Mouse (Mus musculus): ENCODE data around the gene Mettl1. TPM values are rescaled to one million over a fixed set of nuclear protein-coding genes. Genes with fewer than 3 reads are reported as not detected.
A peak's percentile ranks its signal among the peaks of the same experiment; 100 is the strongest.

Gene Mettl1
- total and polyA plus RNA-seq, 3 experiments = 11.3 to 36.0 (median 33.4) TPM

DNA sequence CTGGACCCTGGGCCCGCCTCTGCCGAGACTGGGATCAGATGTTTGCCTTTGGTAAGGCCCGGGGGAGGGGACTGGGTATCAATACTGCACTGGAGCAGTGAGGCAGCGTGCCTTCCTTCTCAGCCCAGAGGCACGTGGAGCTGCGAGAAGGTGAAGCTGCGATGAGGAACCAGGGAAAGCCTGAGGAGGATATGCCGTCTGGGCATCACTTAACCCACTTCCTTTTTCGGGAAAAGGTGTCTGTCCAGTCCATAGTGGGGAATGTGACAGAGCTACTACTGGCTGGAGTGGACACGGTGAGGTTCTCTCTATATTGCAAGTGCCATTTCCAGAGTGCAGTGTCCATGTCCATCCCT, 8.9 kb downstream of the Mettl1 start:
- peaks cover 4% of the 10 kb centered on the region; the same call in 1 of the 2 replicates for H3K4me1 ChIP-seq (ENCODE audit: insufficient read depth, low read depth, low read length)
- H3K27me3 ChIP-seq (ENCODE audit: insufficient read depth, low read length) = peaks cover 42% of the 10 kb centered on the region
- peaks cover 31% of the 10 kb centered on the region for H3K36me3 ChIP-seq (replicated peaks)
- ATAC-seq (ENCODE audit: extremely low read depth, insufficient number of reproducible peaks, low FRiP score, poor library complexity, severe bottlenecking) = no peak
- no peak overlapping the region for H3K4me3 ChIP-seq (ENCODE audit: low read depth, low read length)
- H3K9me3 ChIP-seq (replicated peaks) = no peaks in the 10 kb centered on the region
- TF ChIP-seq TAL1 (conservative IDR thresholded peaks at IDR 0.05; ENCODE audit: low read depth, low read length) = no peak
- TF ChIP-seq GATA2 (IDR thresholded peaks at IDR 0.05; ENCODE audit: borderline replicate concordance, low read depth, low read length) = no peak
- no peak for TF ChIP-seq POLR2AphosphoS5 (IDR thresholded peaks at IDR 0.05; ENCODE audit: insufficient replicate concordance, low read depth, low read length)
- TF ChIP-seq CTCF (IDR thresholded peaks at IDR 0.05; ENCODE audit: low read depth, low read length) = no peak
- no peak for TF ChIP-seq GATA1 (IDR thresholded peaks at IDR 0.05; ENCODE audit: borderline replicate concordance, low read length)
- DNase-seq (ENCODE audit: low spot score) = no peak

DNA sequence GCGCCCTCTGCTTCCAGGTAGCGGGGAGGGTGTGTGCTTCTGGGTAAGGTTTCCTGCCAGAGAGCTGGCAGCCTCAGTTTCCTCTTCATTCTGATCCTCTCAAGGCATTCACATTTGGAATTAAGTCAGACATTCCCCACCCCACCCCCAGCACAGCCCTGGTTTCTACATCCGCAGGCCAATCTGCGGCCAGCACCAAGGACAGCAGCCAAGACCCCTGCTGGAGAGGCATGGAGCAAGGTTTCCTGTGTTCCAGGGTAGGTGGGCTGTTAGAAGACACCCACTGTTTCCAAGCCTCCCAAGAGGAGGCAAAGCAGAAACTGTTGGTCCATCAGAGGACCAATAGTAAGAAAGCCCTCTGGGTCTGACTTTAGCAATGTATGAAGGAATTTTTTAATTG, 13.4 kb downstream of the Mettl1 start:
- no peak for DNase-seq (ENCODE audit: low spot score)

DNA sequence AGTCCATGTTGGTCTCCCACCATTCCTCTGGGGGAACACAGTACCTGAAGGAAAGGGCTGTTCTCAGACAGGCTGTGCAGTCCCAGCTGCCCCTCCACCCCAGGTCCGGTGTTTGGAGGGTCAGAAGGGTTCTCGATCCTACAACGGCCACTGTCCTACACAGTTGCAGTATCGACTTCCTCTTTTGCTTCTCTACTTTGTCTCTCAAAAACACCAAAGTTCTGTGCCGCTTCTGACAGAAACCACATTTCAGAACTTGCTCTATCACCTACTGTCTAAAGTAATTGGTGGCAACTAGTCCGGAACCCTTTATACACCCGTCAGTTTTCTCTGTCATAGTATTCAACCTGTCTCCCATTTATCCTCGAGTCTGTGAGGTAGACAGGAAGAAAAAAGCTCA, 14.2 kb downstream of the Mettl1 start:
- no peak for DNase-seq (ENCODE audit: low spot score)
- ATAC-seq (ENCODE audit: extremely low read depth, insufficient number of reproducible peaks, low FRiP score, poor library complexity, severe bottlenecking) = no peak
- Histone ChIP-seq H3K4me1 (ENCODE audit: insufficient read depth, low read depth, low read length) (peaks cover 22% of the 10 kb centered on the region), H3K36me3 (replicated peaks) (peaks cover 6% of the 10 kb centered on the region), H3K27me3 (ENCODE audit: insufficient read depth, low read length) (peaks cover 70% of the 10 kb centered on the region), H3K4me3 (ENCODE audit: low read depth, low read length) (no peak overlapping the region), H3K9me3 (replicated peaks) (peaks cover 5% of the 10 kb centered on the region; the same call in 1 of the 2 replicates)
- TF ChIP-seq GATA2 (IDR thresholded peaks at IDR 0.05; ENCODE audit: borderline replicate concordance, low read depth, low read length) (no peak), TAL1 (conservative IDR thresholded peaks at IDR 0.05; ENCODE audit: low read depth, low read length) (no peak), POLR2AphosphoS5 (IDR thresholded peaks at IDR 0.05; ENCODE audit: insufficient replicate concordance, low read depth, low read length) (no peak), GATA1 (IDR thresholded peaks at IDR 0.05; ENCODE audit: borderline replicate concordance, low read length) (no peak), CTCF (IDR thresholded peaks at IDR 0.05; ENCODE audit: low read depth, low read length) (no peak)

More for the DNA sequence above, 13.4 kb downstream of the Mettl1 start:
- H3K9me3 ChIP-seq (replicated peaks) = peaks cover 5% of the 10 kb centered on the region; the same call in 1 of the 2 replicates
- peaks cover 20% of the 10 kb centered on the region for H3K4me1 ChIP-seq (ENCODE audit: insufficient read depth, low read depth, low read length)
- H3K27me3 ChIP-seq (ENCODE audit: insufficient read depth, low read length) = peaks cover 69% of the 10 kb centered on the region
- no peak overlapping the region for H3K4me3 ChIP-seq (ENCODE audit: low read depth, low read length)
- no peak for ATAC-seq (ENCODE audit: extremely low read depth, insufficient number of reproducible peaks, low FRiP score, poor library complexity, severe bottlenecking)
- peaks cover 6% of the 10 kb centered on the region for H3K36me3 ChIP-seq (replicated peaks)
- no peak for TF ChIP-seq POLR2AphosphoS5 (IDR thresholded peaks at IDR 0.05; ENCODE audit: insufficient replicate concordance, low read depth, low read length)
- TF ChIP-seq GATA1 (IDR thresholded peaks at IDR 0.05; ENCODE audit: borderline replicate concordance, low read length) = no peak
- TF ChIP-seq TAL1 (conservative IDR thresholded peaks at IDR 0.05; ENCODE audit: low read depth, low read length) = no peak
- no peak for TF ChIP-seq GATA2 (IDR thresholded peaks at IDR 0.05; ENCODE audit: borderline replicate concordance, low read depth, low read length)
- TF ChIP-seq CTCF (IDR thresholded peaks at IDR 0.05; ENCODE audit: low read depth, low read length) = no peak

DNA sequence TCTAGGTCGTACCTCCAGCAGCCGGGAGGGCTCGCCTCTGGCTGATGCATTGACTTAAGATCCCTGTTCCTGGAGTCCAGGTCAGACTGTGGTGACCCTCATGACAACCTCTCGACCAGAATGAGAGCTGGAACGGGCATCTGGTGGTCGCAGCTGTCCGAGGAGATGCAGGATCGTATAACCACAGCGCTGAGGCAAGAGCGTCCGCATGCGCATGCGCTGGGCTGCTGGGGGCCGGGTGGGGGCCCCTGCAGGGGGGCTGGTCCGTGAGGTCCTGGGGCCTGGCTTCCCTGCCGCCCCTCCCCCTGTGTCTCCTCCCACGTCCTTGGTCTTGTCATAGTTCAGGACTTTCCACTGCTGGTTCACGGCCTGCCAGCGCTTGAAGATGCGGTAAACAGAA, 15.3 kb downstream of the Mettl1 start:
- peaks cover 26% of the 10 kb centered on the region for H3K4me1 ChIP-seq (ENCODE audit: insufficient read depth, low read depth, low read length)
- peaks cover 75% of the 10 kb centered on the region for H3K27me3 ChIP-seq (ENCODE audit: insufficient read depth, low read length)
- peaks cover 5% of the 10 kb centered on the region; the same call in 1 of the 2 replicates for H3K9me3 ChIP-seq (replicated peaks)
- TF ChIP-seq TAL1 (conservative IDR thresholded peaks at IDR 0.05; ENCODE audit: low read depth, low read length) (no peak), POLR2AphosphoS5 (IDR thresholded peaks at IDR 0.05; ENCODE audit: insufficient replicate concordance, low read depth, low read length) (no peak), GATA2 (IDR thresholded peaks at IDR 0.05; ENCODE audit: borderline replicate concordance, low read depth, low read length) (no peak), GATA1 (IDR thresholded peaks at IDR 0.05; ENCODE audit: borderline replicate concordance, low read length) (no peak), CTCF (IDR thresholded peaks at IDR 0.05; ENCODE audit: low read depth, low read length) (no peak)
- H3K36me3 ChIP-seq (replicated peaks) = peaks cover 6% of the 10 kb centered on the region
- no peak overlapping the region for H3K4me3 ChIP-seq (ENCODE audit: low read depth, low read length)
- no peak for DNase-seq (ENCODE audit: low spot score)
- no peak for ATAC-seq (ENCODE audit: extremely low read depth, insufficient number of reproducible peaks, low FRiP score, poor library complexity, severe bottlenecking)

DNA sequence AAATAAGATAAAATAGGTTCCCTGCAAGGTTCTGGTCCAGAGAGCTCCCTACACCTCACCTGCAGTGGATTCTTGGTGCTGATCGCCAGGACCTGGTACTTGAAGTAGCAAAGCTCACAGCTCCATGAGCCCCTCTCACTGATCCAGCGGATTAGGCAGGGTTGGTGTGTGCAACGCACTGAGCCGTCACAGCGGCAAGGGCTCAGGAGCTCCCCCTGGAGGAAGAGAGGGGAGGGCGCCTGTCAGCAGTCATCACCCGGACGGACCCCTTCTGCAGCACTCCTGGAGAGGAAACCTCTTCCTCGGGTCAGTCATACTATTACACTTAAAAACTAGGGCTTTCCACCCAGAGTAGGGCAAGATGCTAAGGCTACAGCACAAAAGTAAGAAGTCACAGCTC, 16.9 kb downstream of the Mettl1 start:
- DNase-seq (ENCODE audit: low spot score) = peak; percentile 81
- TF ChIP-seq GATA2 (IDR thresholded peaks at IDR 0.05; ENCODE audit: borderline replicate concordance, low read depth, low read length) = no peak
- TF ChIP-seq TAL1 (conservative IDR thresholded peaks at IDR 0.05; ENCODE audit: low read depth, low read length) = no peak
- TF ChIP-seq GATA1 (IDR thresholded peaks at IDR 0.05; ENCODE audit: borderline replicate concordance, low read length) = no peak
- TF ChIP-seq POLR2AphosphoS5 (IDR thresholded peaks at IDR 0.05; ENCODE audit: insufficient replicate concordance, low read depth, low read length) = no peak
- TF ChIP-seq CTCF (IDR thresholded peaks at IDR 0.05; ENCODE audit: low read depth, low read length) = peak; percentile 99
- peaks cover 36% of the 10 kb centered on the region for H3K4me1 ChIP-seq (ENCODE audit: insufficient read depth, low read depth, low read length)
- peaks cover 5% of the 10 kb centered on the region; the same call in 1 of the 2 replicates for H3K9me3 ChIP-seq (replicated peaks)
- H3K27me3 ChIP-seq (ENCODE audit: insufficient read depth, low read length) = peaks cover 69% of the 10 kb centered on the region
- H3K4me3 ChIP-seq (ENCODE audit: low read depth, low read length) = no peak overlapping the region
- H3K36me3 ChIP-seq (replicated peaks) = peaks cover 6% of the 10 kb centered on the region
- ATAC-seq (ENCODE audit: extremely low read depth, insufficient number of reproducible peaks, low FRiP score, poor library complexity, severe bottlenecking) = peak; percentile 45; the same call in 1 of the 2 replicates

DNA sequence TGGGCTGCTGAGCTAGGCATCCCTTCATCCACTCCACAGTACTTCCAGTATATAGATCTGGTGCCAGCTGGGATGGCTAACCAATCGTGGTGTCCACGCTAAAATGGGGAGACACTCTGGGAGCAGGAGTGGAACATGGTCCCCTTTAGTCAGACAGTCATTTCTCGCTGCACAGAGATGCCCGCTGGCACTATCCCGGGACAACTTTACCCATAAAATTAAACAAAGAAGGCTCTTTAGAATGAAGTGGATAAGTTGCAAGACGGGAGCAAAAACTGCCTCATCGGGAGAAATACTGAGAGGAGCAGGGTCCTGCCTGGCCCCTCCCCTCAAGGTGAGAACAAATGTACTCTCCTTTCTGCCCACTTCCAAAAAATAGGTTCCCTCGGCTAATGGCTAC, 17.5 kb downstream of the Mettl1 start:
- DNase-seq (ENCODE audit: low spot score) (no peak), ATAC-seq (ENCODE audit: extremely low read depth, insufficient number of reproducible peaks, low FRiP score, poor library complexity, severe bottlenecking) (no peak)
- H3K27me3 ChIP-seq (ENCODE audit: insufficient read depth, low read length) = peaks cover 64% of the 10 kb centered on the region
- H3K36me3 ChIP-seq (replicated peaks) = peaks cover 6% of the 10 kb centered on the region
- TF ChIP-seq CTCF (IDR thresholded peaks at IDR 0.05; ENCODE audit: low read depth, low read length) = no peak
- no peak for TF ChIP-seq GATA1 (IDR thresholded peaks at IDR 0.05; ENCODE audit: borderline replicate concordance, low read length)
- TF ChIP-seq POLR2AphosphoS5 (IDR thresholded peaks at IDR 0.05; ENCODE audit: insufficient replicate concordance, low read depth, low read length) = no peak
- TF ChIP-seq TAL1 (conservative IDR thresholded peaks at IDR 0.05; ENCODE audit: low read depth, low read length) = no peak
- TF ChIP-seq GATA2 (IDR thresholded peaks at IDR 0.05; ENCODE audit: borderline replicate concordance, low read depth, low read length) = no peak
- peaks cover 5% of the 10 kb centered on the region; the same call in 1 of the 2 replicates for H3K9me3 ChIP-seq (replicated peaks)
- H3K4me1 ChIP-seq (ENCODE audit: insufficient read depth, low read depth, low read length) = peaks cover 36% of the 10 kb centered on the region
- no peak overlapping the region; the same call in 1 of the 2 replicates for H3K4me3 ChIP-seq (ENCODE audit: low read depth, low read length)

All from G1E (cell line).